ENCODE assay signal across 8 mouse cellular contexts in genomic region chr1:63403601-63404000, GRCm38 (mm10). TPM values are rescaled to one million over a fixed set of nuclear protein-coding genes. Genes with fewer than 3 reads are reported as not detected.
A peak's percentile ranks its signal among the peaks of the same experiment; 100 is the strongest.
DNase-seq lines count a peak whose midpoint lies in the region; ATAC-seq and TF ChIP-seq lines count a peak whose summit lies in the region.

No protein-coding gene starts in this region.

- H3K9ac ChIP-seq in hindbrain, postnatal 0 days (replicated peaks; ENCODE audit: low read length) = no peak overlapping the region
- no peak overlapping the region for H3K9ac ChIP-seq in hindbrain, embryonic 13.5 days
- no peak overlapping the region for H3K9ac ChIP-seq in forebrain, embryonic 15.5 days (replicated peaks)

- TF ChIP-seq CTCF in hindbrain, postnatal 0 days (IDR thresholded peaks at IDR 0.05; ENCODE audit: low read depth) = peak; percentile 19; the same call in 1 of the 2 replicates

- no peaks in the 10 kb centered on the region for H3K9me3 ChIP-seq in hindbrain, postnatal 0 days (ENCODE audit: low read length)
- H3K9me3 ChIP-seq in hindbrain, embryonic 13.5 days = no peaks in the 10 kb centered on the region
- no peaks in the 10 kb centered on the region for H3K9me3 ChIP-seq in limb, embryonic 10.5 days (replicated peaks)
- H3K9me3 ChIP-seq in forebrain, embryonic 15.5 days = no peaks in the 10 kb centered on the region

- no peaks in the 10 kb centered on the region for H3K36me3 ChIP-seq in hindbrain, postnatal 0 days (ENCODE audit: insufficient read depth, low read length)
- no peaks in the 10 kb centered on the region for H3K36me3 ChIP-seq in hindbrain, embryonic 13.5 days
- no peaks in the 10 kb centered on the region for H3K36me3 ChIP-seq in limb, embryonic 10.5 days
- no peaks in the 10 kb centered on the region for H3K36me3 ChIP-seq in forebrain, embryonic 15.5 days

- no peak for ATAC-seq in hindbrain, postnatal 0 days
- ATAC-seq in hindbrain, embryonic 13.5 days (ENCODE audit: low FRiP score) = no peak
- no peak for ATAC-seq in erythroid progenitor cell, adult 5-6 weeks (replicated peaks; ENCODE audit: low FRiP score, poor library complexity, severe bottlenecking)
- no peak for ATAC-seq in forebrain, embryonic 15.5 days (replicated peaks)

- H3K27me3 ChIP-seq in hindbrain, postnatal 0 days (ENCODE audit: insufficient read depth, low read length) = no peaks in the 10 kb centered on the region
- no peaks in the 10 kb centered on the region for H3K27me3 ChIP-seq in hindbrain, embryonic 13.5 days
- H3K27me3 ChIP-seq in limb, embryonic 10.5 days (ENCODE audit: low read depth, poor library complexity, severe bottlenecking) = no peaks in the 10 kb centered on the region
- no peaks in the 10 kb centered on the region for H3K27me3 ChIP-seq in forebrain, embryonic 15.5 days

- H3K4me2 ChIP-seq in hindbrain, postnatal 0 days (ENCODE audit: low read depth, low read length) = no peak overlapping the region
- no peak overlapping the region for H3K4me2 ChIP-seq in hindbrain, embryonic 13.5 days
- H3K4me2 ChIP-seq in forebrain, embryonic 15.5 days (replicated peaks) = no peak overlapping the region

- WGBS in hindbrain, postnatal 0 days = 50% methylated on average over 4 of the region's 4 CpGs
- 47% methylated on average over 4 of the region's 4 CpGs for WGBS in hindbrain, embryonic 13.5 days
- 47% methylated on average over 4 of the region's 4 CpGs for WGBS in limb, embryonic 10.5 days
- WGBS in forebrain, embryonic 15.5 days = 53% methylated on average over 4 of the region's 4 CpGs

- no peak overlapping the region for H3K4me3 ChIP-seq in hindbrain, postnatal 0 days (ENCODE audit: low read length)
- no peak overlapping the region for H3K4me3 ChIP-seq in hindbrain, embryonic 13.5 days
- H3K4me3 ChIP-seq in limb, embryonic 10.5 days = no peak overlapping the region
- no peak overlapping the region for H3K4me3 ChIP-seq in forebrain, embryonic 15.5 days

- no peak for DNase-seq in hindbrain, postnatal 0 days (ENCODE audit: low spot score)
- peak; percentile 7 for DNase-seq in thymus, postnatal 25 days
- no peak for DNase-seq in thymus, adult 18-20 months
- DNase-seq in c-Kit-positive CD71-positive TER-119-negative erythroid progenitor cells, embryonic 14.5 days (ENCODE audit: low read depth) = peak; percentile 10
- DNase-seq in limb, embryonic 10.5 days (ENCODE audit: low spot score) = peak; percentile 41

- no peak overlapping the region for H3K27ac ChIP-seq in hindbrain, postnatal 0 days
- no peak overlapping the region for H3K27ac ChIP-seq in hindbrain, embryonic 13.5 days
- no peak overlapping the region for H3K27ac ChIP-seq in limb, embryonic 10.5 days
- no peak overlapping the region for H3K27ac ChIP-seq in forebrain, embryonic 15.5 days (replicated peaks)

- H3K4me1 ChIP-seq in hindbrain, postnatal 0 days (ENCODE audit: insufficient read depth, low read length) = no peaks in the 10 kb centered on the region
- H3K4me1 ChIP-seq in hindbrain, embryonic 13.5 days (replicated peaks) = no peaks in the 10 kb centered on the region
- no peaks in the 10 kb centered on the region for H3K4me1 ChIP-seq in limb, embryonic 10.5 days
- no peaks in the 10 kb centered on the region for H3K4me1 ChIP-seq in forebrain, embryonic 15.5 days

RNA-seq across cellular contexts. Expression of gene Adam23, which starts 42.1 kb away (rescaled TPM):
- total RNA-seq in hindbrain, postnatal 0 days (2014; rRNA removed) = 46.5 and 62.1 TPM in 2 replicates
- polyA plus RNA-seq in hindbrain, postnatal 0 days (2015; fragmentation: Nextera tagmentation; extraction: Ambion mirVana) = 19.2 and 19.9 TPM in 2 replicates
- 12.0 and 13.3 TPM in 2 replicates for polyA plus RNA-seq in hindbrain, embryonic 13.5 days (2015; fragmentation: Nextera tagmentation; extraction: Ambion mirVana)
- polyA plus RNA-seq in limb, embryonic 10.5 days (2016; fragmentation: Nextera tagmentation; extraction: Ambion mirVana) = 1.6 and 3.1 TPM in 2 replicates
- total RNA-seq in erythroid progenitor cell, adult 5-6 weeks (2015; ENCODE audit: low replicate concordance) = not detected in 2 replicates
- total RNA-seq in erythroid progenitor cell, adult 5-6 weeks (2017; ENCODE audit: low replicate concordance) = not detected in 2 replicates
- polyA plus RNA-seq in forebrain, embryonic 15.5 days (2015; fragmentation: Nextera tagmentation; extraction: Ambion mirVana) = 10.2 and 10.6 TPM in 2 replicates

Comparison
In these comparisons a context has a peak if more than half of its experiments do, and no peak if none do; other contexts are left out.
1. DNase-seq: peak in thymus, postnatal 25 days (single experiment), c-Kit-positive CD71-positive TER-119-negative erythroid progenitor cells, embryonic 14.5 days (single experiment) and limb, embryonic 10.5 days (single experiment); none in hindbrain, postnatal 0 days (single experiment) and thymus, adult 18-20 months (0 of 2).